Comparison of ENCODE assay signal across 29 mouse cellular contexts in the genomic region with DNA sequence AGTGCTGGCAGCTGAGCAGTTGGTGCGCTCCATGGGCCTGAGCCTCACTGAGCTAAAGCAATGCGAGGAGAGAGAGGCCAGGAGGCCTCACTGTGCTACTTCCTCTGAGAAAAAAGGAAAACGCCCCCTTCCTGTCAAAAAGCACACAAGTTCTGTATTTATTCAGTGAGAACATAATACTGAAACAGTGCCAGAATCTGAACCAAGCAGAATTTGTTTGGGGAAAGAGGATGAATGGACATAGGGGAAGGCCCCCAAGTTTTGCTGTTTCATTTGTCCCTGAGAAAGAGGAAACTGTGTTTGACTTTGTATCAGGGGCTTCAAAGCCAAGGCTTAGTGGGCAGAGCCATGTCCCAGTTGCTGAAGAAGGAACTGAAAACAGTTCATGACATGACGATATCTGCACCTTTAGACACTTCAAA. TPM values are rescaled to one million over a fixed set of nuclear protein-coding genes. Genes with fewer than 3 reads are reported as not detected.
DNase-seq lines count a peak whose midpoint lies in the region; ATAC-seq and TF ChIP-seq lines count a peak whose summit lies in the region.
"Not testable (repeated sequence)": the region's sequence is repeated elsewhere in the genome, so short reads cannot be mapped to it uniquely, and the experiment has no call there.
"Had no signal": no experiment of that assay in that cellular context is flagged by ENCODE, and none has a peak within 500 bp of the region (broad histone marks: within the 10 kb centered on the region; RNA-seq: fewer than 3 reads in every experiment).

No protein-coding gene starts in this region.

- H3K27me3 ChIP-seq in MEL (ENCODE audit: control insufficient read depth in 1 of 2, insufficient read depth in 2 of 2, low read length in 2 of 2); kidney, postnatal 0 days (ENCODE audit: insufficient read depth, low read length); lung, embryonic 16.5 days (ENCODE audit: control insufficient read depth, insufficient read depth, low read depth, low read length): not testable (repeated sequence)

- H3K36me3 ChIP-seq in MEL (ENCODE audit: control insufficient read depth in 1 of 2, insufficient read depth in 2 of 2, low read length in 2 of 2); kidney, postnatal 0 days (ENCODE audit: insufficient read depth, low read length); lung, embryonic 16.5 days (ENCODE audit: control insufficient read depth, insufficient read depth, low read length): not testable (repeated sequence)

- ATAC-seq in kidney, postnatal 0 days (replicated peaks; ENCODE audit: low FRiP score, low read depth) = not testable (repeated sequence)
- ATAC-seq in lung, embryonic 16.5 days (ENCODE audit: low read depth) = peak; percentile 81

- peak; percentile 20 for DNase-seq in MEL (ENCODE audit: low read depth, low spot score)
- peak; percentile 36 for DNase-seq in heart, adult 8-10 months (ENCODE audit: low spot score)
- DNase-seq in heart, postnatal 10 days = peak; percentile 12 to 20
- DNase-seq in kidney, postnatal 0 days (ENCODE audit: low spot score) = peak; percentile 14
- peak; percentile 19 to 31 for DNase-seq in lung, postnatal 4 days
- peak; percentile 9 to 18 for DNase-seq in spleen, postnatal 36 days (ENCODE audit: low spot score in 2 of 2)

- H3K27ac ChIP-seq in MEL (ENCODE audit: control insufficient read depth, low read depth, low read length); kidney, postnatal 0 days; lung, embryonic 16.5 days (ENCODE audit: low read length): not testable (repeated sequence)

- H3K4me2 ChIP-seq in kidney, postnatal 0 days (ENCODE audit: low read length); lung, embryonic 16.5 days (ENCODE audit: low read depth, low read length): not testable (repeated sequence)

- not testable (repeated sequence) for TF ChIP-seq POLR2A in MEL (IDR thresholded peaks at IDR 0.05; ENCODE audit: control insufficient read depth in 1 of 2, insufficient read depth in 1 of 2, low read depth in 1 of 2, low read length in 2 of 2, poor library complexity in 1 of 2)

- not testable (repeated sequence) for H3K9me3 ChIP-seq in MEL (replicated peaks; ENCODE audit: insufficient read depth, low read length); kidney, postnatal 0 days (replicated peaks; ENCODE audit: low read length); lung, embryonic 16.5 days (ENCODE audit: control insufficient read depth, low read length)

- intact Hi-C loops in heart, postnatal 10 days (cut with DNase I) = not testable (repeated sequence)

- WGBS in kidney, postnatal 0 days = 64% methylated on average over 4 of the region's 4 CpGs
- 25% methylated on average over 4 of the region's 4 CpGs for WGBS in lung, embryonic 16.5 days

- not testable (repeated sequence) for H3K79me2 ChIP-seq in MEL (ENCODE audit: control insufficient read depth, insufficient read depth, low read length, poor library complexity)

- not testable (repeated sequence) for H3K4me3 ChIP-seq in MEL (ENCODE audit: control insufficient read depth in 1 of 2, insufficient read depth in 1 of 2, low read depth in 2 of 2, low read length in 2 of 2); kidney, postnatal 0 days (replicated peaks; ENCODE audit: low read depth, low read length); lung, embryonic 16.5 days (ENCODE audit: low read length)

- H3K4me1 ChIP-seq in MEL (ENCODE audit: control insufficient read depth in 1 of 2, insufficient read depth in 2 of 2, low read length in 2 of 2); kidney, postnatal 0 days (replicated peaks; ENCODE audit: insufficient read depth, low read length); lung, embryonic 16.5 days (replicated peaks; ENCODE audit: control insufficient read depth, insufficient read depth, low read length): not testable (repeated sequence)

- TF ChIP-seq EP300 in MEL (IDR thresholded peaks at IDR 0.05; ENCODE audit: low read depth in 1 of 2, low read length in 2 of 2) = not testable (repeated sequence)

- TF ChIP-seq RAD21 in MEL (IDR thresholded peaks at IDR 0.05; ENCODE audit: low read depth, low read length) = not testable (repeated sequence)

- TF ChIP-seq CTCF in MEL (IDR thresholded peaks at IDR 0.05 in 2 of 3, conservative IDR thresholded peaks at IDR 0.05 in 1 of 3; ENCODE audit: control insufficient read depth in 1 of 3, insufficient read depth in 1 of 3, low read depth in 2 of 3, low read length in 3 of 3, poor library complexity in 1 of 3, severe bottlenecking in 1 of 3); kidney, postnatal 0 days (IDR thresholded peaks at IDR 0.05; ENCODE audit: low read depth): not testable (repeated sequence)

- H3K9ac ChIP-seq in MEL (ENCODE audit: control insufficient read depth, low read depth, low read length, poor library complexity, severe bottlenecking); kidney, postnatal 0 days (ENCODE audit: low read depth, low read length); lung, embryonic 16.5 days (ENCODE audit: low read length): not testable (repeated sequence)

RNA-seq across cellular contexts. Expression of a gene that starts 45.0 kb away (rescaled TPM):
- total RNA-seq in MEL (2012; rRNA removed) = not detected in 2 replicates
- polyA plus RNA-seq in MEL (2012; ENCODE audit: insufficient read depth in 1 of 2, insufficient read length in 2 of 2, low read depth in 1 of 2, low replicate concordance in 2 of 2, missing spikeins in 1 of 2) = not detected
- total RNA-seq in heart, adult 8-10 months (2022) = not detected
- not detected for total RNA-seq in heart, postnatal 10 days (2021)
- polyA plus RNA-seq in kidney, postnatal 0 days (2015; fragmentation: Nextera tagmentation; extraction: Ambion mirVana) = not detected in 2 replicates
- not detected in 2 replicates for polyA plus RNA-seq in lung, embryonic 16.5 days (2015; fragmentation: Nextera tagmentation; extraction: Ambion mirVana)
- total RNA-seq: gastrocnemius, postnatal 10 days; heart, postnatal 25 days; layer of hippocampus, adult 8-10 months; layer of hippocampus, postnatal 36 days had no signal
- polyA plus RNA-seq: cortical plate, adult 2 months; embryonic facial prominence, embryonic 10.5 days; forebrain, embryonic 10.5 days; forebrain, embryonic 16.5 days; G1E; hindbrain, embryonic 13.5 days; limb, embryonic 11.5 days; liver, embryonic 11.5 days; midbrain, embryonic 10.5 days; midbrain, embryonic 16.5 days; neural tube, embryonic 14.5 days; stomach, embryonic 16.5 days had no signal

RNA-seq across cellular contexts. Expression of a gene that starts 58.4 kb away (rescaled TPM):
- total RNA-seq in MEL (2012; rRNA removed) = not detected in 2 replicates
- polyA plus RNA-seq in MEL (2012; ENCODE audit: insufficient read depth in 1 of 2, insufficient read length in 2 of 2, low read depth in 1 of 2, low replicate concordance in 2 of 2, missing spikeins in 1 of 2) = not detected
- total RNA-seq in heart, adult 8-10 months (2022) = not detected
- total RNA-seq in heart, postnatal 10 days (2021) = not detected
- not detected in 2 replicates for polyA plus RNA-seq in kidney, postnatal 0 days (2015; fragmentation: Nextera tagmentation; extraction: Ambion mirVana)
- polyA plus RNA-seq in lung, embryonic 16.5 days (2015; fragmentation: Nextera tagmentation; extraction: Ambion mirVana) = not detected in 2 replicates
- total RNA-seq: adrenal gland, adult 2 months; adrenal gland, postnatal 4 days; G1E; gastrocnemius, postnatal 10 days; heart, adult 2 months; heart, postnatal 25 days; layer of hippocampus, adult 8-10 months; layer of hippocampus, postnatal 36 days; left cerebral cortex, postnatal 10 days had no signal
- polyA plus RNA-seq: cortical plate, adult 2 months; embryonic facial prominence, embryonic 10.5 days; forebrain, embryonic 10.5 days; forebrain, embryonic 16.5 days; G1E; heart, adult 2 months; hindbrain, embryonic 13.5 days; inflammation-experienced regulatory T-cells, adult 6 months; limb, embryonic 11.5 days; liver, embryonic 11.5 days; midbrain, embryonic 10.5 days; midbrain, embryonic 16.5 days; neural tube, embryonic 14.5 days; stomach, embryonic 16.5 days; thymus, adult 2 months had no signal
